Comparison of ENCODE assay signal across 12 mouse cellular contexts in genomic region chr12:29232492-29233447, GRCm38 (mm10).
DNase-seq lines count a peak whose midpoint lies in the region; ATAC-seq lines count a peak whose summit lies in the region.
"Had no signal": no experiment of that assay in that cellular context is flagged by ENCODE, and none has a peak within 500 bp of the region (broad histone marks: within the 10 kb centered on the region; RNA-seq: fewer than 3 reads in every experiment).

No protein-coding gene starts in this region.

- no peaks in the 10 kb centered on the region for H3K27me3 ChIP-seq in neural tube, embryonic 11.5 days (ENCODE audit: control insufficient read depth, insufficient read depth, low read length)
- H3K27me3 ChIP-seq: liver, embryonic 13.5 days; megakaryocyte, embryonic 14.5 days had no signal

- no peaks in the 10 kb centered on the region for H3K9me3 ChIP-seq in neural tube, embryonic 11.5 days (ENCODE audit: control insufficient read depth, low read length)
- H3K9me3 ChIP-seq: liver, embryonic 13.5 days; megakaryocyte, embryonic 14.5 days had no signal

- ATAC-seq in neural tube, embryonic 11.5 days (ENCODE audit: insufficient read depth, low FRiP score, low TSS enrichment): no peak

- peaks cover 8% of the 10 kb centered on the region; the same call in 1 of the 2 replicates for H3K4me1 ChIP-seq in neural tube, embryonic 11.5 days (ENCODE audit: control insufficient read depth, insufficient read depth, low read length)
- H3K4me1 ChIP-seq: liver, embryonic 13.5 days; megakaryocyte, embryonic 14.5 days had no signal

- no peaks in the 10 kb centered on the region for H3K36me3 ChIP-seq in neural tube, embryonic 11.5 days (ENCODE audit: control insufficient read depth, insufficient read depth, low read length)
- H3K36me3 ChIP-seq: liver, embryonic 13.5 days had no signal

- no peak overlapping the region; the same call in 1 of the 2 replicates for H3K27ac ChIP-seq in neural tube, embryonic 11.5 days (ENCODE audit: low read depth, low read length)
- H3K27ac ChIP-seq: liver, embryonic 13.5 days had no signal

- 34% methylated on average over 16 of the region's 16 CpGs for WGBS in neural tube, embryonic 11.5 days

- peak overlapping the region; percentile 22; the same call in 1 of the 2 replicates for H3K9ac ChIP-seq in neural tube, embryonic 11.5 days (ENCODE audit: low read length)
- H3K9ac ChIP-seq: liver, embryonic 13.5 days had no signal

- no peak overlapping the region for H3K4me3 ChIP-seq in neural tube, embryonic 11.5 days (ENCODE audit: low read depth, low read length)
- H3K4me3 ChIP-seq: liver, embryonic 13.5 days; megakaryocyte, embryonic 14.5 days had no signal

- no peak overlapping the region for H3K4me2 ChIP-seq in neural tube, embryonic 11.5 days (ENCODE audit: low read depth)
- H3K4me2 ChIP-seq: liver, embryonic 13.5 days had no signal

- peak; percentile 73 for DNase-seq in heart, adult 11 months
- DNase-seq in heart, postnatal 25 days (ENCODE audit: low spot score): no peak
- DNase-seq in neural tube, embryonic 11.5 days (ENCODE audit: low spot score): peak; percentile 16
- DNase-seq in neural tube, embryonic 10.5 days (ENCODE audit: extremely low spot score, low spot score): no peak
- peak; percentile 19 for DNase-seq in layer of hippocampus, adult 9-11 months
- DNase-seq in retina, postnatal 1 day: peak; percentile 54
- no peak for DNase-seq in adrenal gland, postnatal 4 days (ENCODE audit: low spot score in 2 of 2)
- DNase-seq in gastrocnemius, adult 8-10 months (ENCODE audit: low spot score in 2 of 2): no peak
- DNase-seq: cerebellum, adult 9-11 months; kidney, postnatal 4 days; liver, embryonic 13.5 days had no signal

- intact Hi-C loops in heart, postnatal 25 days (cut with DNase I): no loop called here

Comparison
In these comparisons a context has a peak if more than half of its experiments do, and no peak if none do; other contexts are left out.
1. DNase-seq: peak in heart, adult 11 months (single experiment), neural tube, embryonic 11.5 days (single experiment), layer of hippocampus, adult 9-11 months (single experiment) and retina, postnatal 1 day (single experiment); none in heart, postnatal 25 days (single experiment), neural tube, embryonic 10.5 days (single experiment), adrenal gland, postnatal 4 days (0 of 2) and gastrocnemius, adult 8-10 months (0 of 2).